Mouse (Mus musculus): ENCODE measurements around the gene Tmem202.

GRCm38 (mm10) chr9:59547869-59548268 is 8.2 kb upstream of the Tmem202 start:
- no peak for TF ChIP-seq CTCF (IDR thresholded peaks at IDR 0.05; ENCODE audit: low read depth, low read length)
- TF ChIP-seq POLR2A (IDR thresholded peaks at IDR 0.05; ENCODE audit: borderline replicate concordance, low read depth, low read length), result no peak
